Mouse (Mus musculus) lung, adult 2 months (tissue): Measurements from ENCODE around the gene Mctp1. TPM values are rescaled to one million over a fixed set of nuclear protein-coding genes. Genes with fewer than 3 reads are reported as not detected.
"Not testable (repeated sequence)": the region's sequence is repeated elsewhere in the genome, so short reads cannot be mapped to it uniquely, and the experiment has no call there.

Experiments used
- DNase-seq: peaks from one replicate; pipeline ENCODE4 v3.0.0; 2022
- H3K4me1 ChIP-seq: fragments of 200-500 bp; 2 replicates; pipeline ENCODE4 v1.6.1; 2011; ENCODE audit warnings: low read length; ENCODE audit not compliant: control insufficient read depth, insufficient read depth
- H3K4me3 ChIP-seq: fragments of 200-500 bp; replicated peaks from 2 replicates; pipeline ENCODE3; 2011; ENCODE audit warnings: low read depth, mild to moderate bottlenecking, control low read depth, low read length; ENCODE audit errors: extremely low read depth
- CTCF ChIP-seq: fragments of 200-500 bp; IDR thresholded peaks from 2 replicates; pipeline ENCODE4 v1.5.1; 2011; ENCODE audit warnings: mild to moderate bottlenecking, low read length, control low read depth; ENCODE audit not compliant: insufficient read depth
- POLR2A ChIP-seq: fragments of 200-500 bp; IDR thresholded peaks from 2 replicates; pipeline ENCODE4 v1.6.1; 2011; ENCODE audit warnings: low read depth, mild to moderate bottlenecking, control low read depth, low read length, borderline replicate concordance; ENCODE audit errors: extremely low read depth
- WGBS: fragments of 180-500 bp; shearing (Covaris S2); methylation state at CpG from one replicate; pipeline ENCODE4 v1.1.7; 2018; 5-methylcytosine and 5-hydroxymethylcytosine counted together
- polyA plus RNA-seq: library from polyadenylated mRNA; depleted of rRNA; stranded (reverse); fragments of >200 nt; gene quantifications from 2 replicates; pipeline ENCODE4 v1.2.3, GENCODE M21; 2012; rRNA removed

Gene Mctp1
- 1.7 and 3.0 TPM in 2 replicates for polyA plus RNA-seq

GRCm38 (mm10) chr13:76383972-76384663 is at the start of gene Mctp1:
Gene Mctp1 (plus strand): TSS chr13:76384535.
- DNase-seq = peak; percentile 38
- Histone ChIP-seq H3K4me3 (peak within 1 kb of the TSS; percentile 66), H3K4me1 (peaks cover 5% of the 10 kb centered on the region; the same call in 1 of the 2 replicates)
- TF ChIP-seq CTCF (no peak), POLR2A (no peak)
- WGBS = under 1% methylated on average over 57 of the region's 62 CpGs

GRCm38 (mm10) chr13:76345941-76346340 is 38.4 kb upstream of the Mctp1 start:
- H3K4me1 ChIP-seq, DNase-seq, H3K4me3 ChIP-seq: not testable (repeated sequence)
- WGBS = 60% methylated on average over 21 of the region's 21 CpGs

- H3K4me3 ChIP-seq = no peak overlapping the region
- no peaks in the 10 kb centered on the region for H3K4me1 ChIP-seq
- DNase-seq = no peak
- no peak for TF ChIP-seq POLR2A
- TF ChIP-seq CTCF = no peak
These were observed 25.6 kb upstream of the Mctp1 start for GRCm38 (mm10) chr13:76358720-76359119.

- DNase-seq = peak; percentile 25
- TF ChIP-seq CTCF = 0 out of 2 replicates have a peak, but pooled peaks have one; percentile 13
- no peak for TF ChIP-seq POLR2A
- WGBS = 2% methylated on average over 58 of the region's 58 CpGs
- Histone ChIP-seq H3K4me3 (peak overlapping the region; percentile 66), H3K4me1 (peaks cover 5% of the 10 kb centered on the region; the same call in 1 of the 2 replicates)
These were observed 515 bp downstream of the Mctp1 start for GRCm38 (mm10) chr13:76384664-76385435.

- WGBS = 65% methylated on average over 3 of the region's 3 CpGs
- Histone ChIP-seq H3K4me3 (no peak overlapping the region), H3K4me1 (peaks cover 5% of the 10 kb centered on the region; the same call in 1 of the 2 replicates)
- DNase-seq = no peak
- TF ChIP-seq POLR2A (no peak), CTCF (no peak)
These were observed 4.3 kb downstream of the Mctp1 start for GRCm38 (mm10) chr13:76388615-76389014.

- Histone ChIP-seq H3K4me1 (no peaks in the 10 kb centered on the region; the same call in 1 of the 2 replicates), H3K4me3 (no peak overlapping the region)
- TF ChIP-seq POLR2A (no peak), CTCF (no peak)
- DNase-seq = no peak
- WGBS = 58% methylated on average over 2 of the region's 2 CpGs
These were observed 7.6 kb downstream of the Mctp1 start for GRCm38 (mm10) chr13:76391920-76392319.

- WGBS = 69% methylated on average over 3 of the region's 3 CpGs
- H3K4me3 ChIP-seq = no peak overlapping the region
These were observed 8.8 kb downstream of the Mctp1 start for GRCm38 (mm10) chr13:76393106-76393505.

GRCm38 (mm10) chr13:76395906-76396305 is 11.6 kb downstream of the Mctp1 start:
- no peak overlapping the region for H3K4me3 ChIP-seq
- no peak for TF ChIP-seq CTCF
- no peak for TF ChIP-seq POLR2A
- no peaks in the 10 kb centered on the region; the same call in 1 of the 2 replicates for H3K4me1 ChIP-seq
- no peak for DNase-seq

More at GRCm38 (mm10) chr13:76393106-76393505, 8.8 kb downstream of the Mctp1 start:
- H3K4me1 ChIP-seq = no peaks in the 10 kb centered on the region; the same call in 1 of the 2 replicates
- TF ChIP-seq POLR2A (no peak), CTCF (no peak)
- no peak for DNase-seq

GRCm38 (mm10) chr13:76409296-76409695 is 25.0 kb downstream of the Mctp1 start:
- Histone ChIP-seq H3K4me1 (no peaks in the 10 kb centered on the region), H3K4me3 (no peak overlapping the region)
- TF ChIP-seq POLR2A (no peak), CTCF (no peak)
- 59% methylated on average over 2 of the region's 2 CpGs for WGBS
- DNase-seq = no peak
